Mouse (Mus musculus): ENCODE results near the gene Col17a1. TPM values are rescaled to one million over a fixed set of nuclear protein-coding genes. Genes with fewer than 3 reads are reported as not detected.

Gene Col17a1
- polyA plus RNA-seq, 1 experiment = not detected

GRCm38 (mm10) chr19:47695725-47696124, 3.8 kb upstream of the Col17a1 start:
- Histone ChIP-seq H3K27me3 (ENCODE audit: control insufficient read depth, insufficient read depth, low read length, poor library complexity, severe bottlenecking) (no peaks in the 10 kb centered on the region), H3K9ac (ENCODE audit: low read depth, poor library complexity, severe bottlenecking) (no peak overlapping the region), H3K27ac (ENCODE audit: insufficient read depth, low read length) (no peak overlapping the region), H3K4me1 (ENCODE audit: control insufficient read depth, insufficient read depth, low read length) (no peaks in the 10 kb centered on the region), H3K36me3 (ENCODE audit: control insufficient read depth, insufficient read depth, low read length, poor library complexity, severe bottlenecking) (no peaks in the 10 kb centered on the region), H3K9me3 (replicated peaks; ENCODE audit: control insufficient read depth, insufficient read depth, low read length, poor library complexity, severe bottlenecking) (no peaks in the 10 kb centered on the region), H3K4me3 (ENCODE audit: low read depth, low read length) (no peak overlapping the region)
- no peak for TF ChIP-seq POLR2A (IDR thresholded peaks at IDR 0.05; ENCODE audit: insufficient read depth, low read length)
- TF ChIP-seq EP300 (IDR thresholded peaks at IDR 0.05; ENCODE audit: insufficient read depth, low read depth, low read length) = no peak
- TF ChIP-seq CTCF (IDR thresholded peaks at IDR 0.05; ENCODE audit: low read depth, low read length) = no peak

DNA sequence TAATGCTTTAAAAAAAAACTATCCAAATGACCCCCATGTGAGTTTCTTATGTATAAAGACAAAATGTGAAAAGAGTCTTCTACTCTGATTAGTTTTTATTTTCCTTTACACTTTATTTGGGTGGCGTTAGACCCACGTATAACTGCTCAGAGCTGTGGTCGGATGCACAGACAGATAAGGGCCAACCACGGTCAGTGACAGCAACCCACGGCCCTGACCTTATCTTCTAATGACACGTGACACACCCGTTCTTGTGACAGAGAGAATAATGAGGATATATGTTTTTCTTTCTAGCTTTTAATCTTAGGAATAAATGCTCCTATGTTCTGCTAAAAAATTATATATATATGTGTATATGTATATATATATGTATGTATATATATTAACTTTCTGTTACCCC, 2.3 kb downstream of the Col17a1 start:
- TF ChIP-seq CTCF (IDR thresholded peaks at IDR 0.05; ENCODE audit: low read depth, low read length) (no peak), EP300 (IDR thresholded peaks at IDR 0.05; ENCODE audit: insufficient read depth, low read depth, low read length) (no peak), POLR2A (IDR thresholded peaks at IDR 0.05; ENCODE audit: insufficient read depth, low read length) (no peak)
- no peaks in the 10 kb centered on the region for H3K36me3 ChIP-seq (ENCODE audit: control insufficient read depth, insufficient read depth, low read length, poor library complexity, severe bottlenecking)
- H3K9me3 ChIP-seq (replicated peaks; ENCODE audit: control insufficient read depth, insufficient read depth, low read length, poor library complexity, severe bottlenecking) = no peaks in the 10 kb centered on the region
- no peak overlapping the region for H3K4me3 ChIP-seq (ENCODE audit: low read depth, low read length)
- H3K9ac ChIP-seq (ENCODE audit: low read depth, poor library complexity, severe bottlenecking) = no peak overlapping the region
- H3K4me1 ChIP-seq (ENCODE audit: control insufficient read depth, insufficient read depth, low read length) = no peaks in the 10 kb centered on the region
- no peak overlapping the region for H3K27ac ChIP-seq (ENCODE audit: insufficient read depth, low read length)
- H3K27me3 ChIP-seq (ENCODE audit: control insufficient read depth, insufficient read depth, low read length, poor library complexity, severe bottlenecking) = no peaks in the 10 kb centered on the region

GRCm38 (mm10) chr19:47678675-47679074, 13.2 kb downstream of the Col17a1 start:
- H3K4me3 ChIP-seq (ENCODE audit: low read depth, low read length) = no peak overlapping the region
- H3K4me1 ChIP-seq (ENCODE audit: control insufficient read depth, insufficient read depth, low read length) = no peaks in the 10 kb centered on the region
- no peaks in the 10 kb centered on the region for H3K36me3 ChIP-seq (ENCODE audit: control insufficient read depth, insufficient read depth, low read length, poor library complexity, severe bottlenecking)
- TF ChIP-seq POLR2A (IDR thresholded peaks at IDR 0.05; ENCODE audit: insufficient read depth, low read length) (no peak), CTCF (IDR thresholded peaks at IDR 0.05; ENCODE audit: low read depth, low read length) (no peak), EP300 (IDR thresholded peaks at IDR 0.05; ENCODE audit: insufficient read depth, low read depth, low read length) (no peak)
- H3K27ac ChIP-seq (ENCODE audit: insufficient read depth, low read length) = no peak overlapping the region
- H3K9ac ChIP-seq (ENCODE audit: low read depth, poor library complexity, severe bottlenecking) = no peak overlapping the region
- no peaks in the 10 kb centered on the region for H3K9me3 ChIP-seq (replicated peaks; ENCODE audit: control insufficient read depth, insufficient read depth, low read length, poor library complexity, severe bottlenecking)
- H3K27me3 ChIP-seq (ENCODE audit: control insufficient read depth, insufficient read depth, low read length, poor library complexity, severe bottlenecking) = no peaks in the 10 kb centered on the region; the same call in 1 of the 2 replicates

GRCm38 (mm10) chr19:47674419-47674818, 17.5 kb downstream of the Col17a1 start:
- Histone ChIP-seq H3K9me3 (replicated peaks; ENCODE audit: control insufficient read depth, insufficient read depth, low read length, poor library complexity, severe bottlenecking) (no peaks in the 10 kb centered on the region), H3K4me3 (ENCODE audit: low read depth, low read length) (no peak overlapping the region), H3K4me1 (ENCODE audit: control insufficient read depth, insufficient read depth, low read length) (peaks cover 2% of the 10 kb centered on the region), H3K27ac (ENCODE audit: insufficient read depth, low read length) (no peak overlapping the region), H3K36me3 (ENCODE audit: control insufficient read depth, insufficient read depth, low read length, poor library complexity, severe bottlenecking) (no peaks in the 10 kb centered on the region), H3K9ac (ENCODE audit: low read depth, poor library complexity, severe bottlenecking) (no peak overlapping the region), H3K27me3 (ENCODE audit: control insufficient read depth, insufficient read depth, low read length, poor library complexity, severe bottlenecking) (no peaks in the 10 kb centered on the region)
- TF ChIP-seq EP300 (IDR thresholded peaks at IDR 0.05; ENCODE audit: insufficient read depth, low read depth, low read length) (no peak), CTCF (IDR thresholded peaks at IDR 0.05; ENCODE audit: low read depth, low read length) (peak; percentile 81)

DNA sequence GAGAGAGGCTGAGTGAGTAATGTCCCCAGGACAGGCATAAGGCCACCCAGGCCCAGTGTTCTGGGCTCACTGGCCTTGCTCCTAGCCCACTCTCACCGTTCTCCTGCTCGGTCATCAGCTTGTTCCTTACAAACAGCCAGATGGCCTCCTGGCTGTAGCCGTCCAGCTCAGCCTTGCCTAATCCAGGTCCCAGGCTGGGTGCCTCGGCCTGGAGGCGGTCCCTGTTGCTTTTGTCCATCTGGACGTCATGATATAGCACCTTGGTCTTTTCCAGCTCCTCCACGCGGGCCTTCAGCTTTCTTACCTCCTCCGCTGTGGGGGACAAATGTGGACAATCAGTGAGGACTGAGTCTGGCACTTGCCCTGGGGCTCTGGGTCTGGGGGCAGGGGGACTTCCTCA, 23.5 kb downstream of the Col17a1 start:
- H3K36me3 ChIP-seq (ENCODE audit: control insufficient read depth, insufficient read depth, low read length, poor library complexity, severe bottlenecking) = no peaks in the 10 kb centered on the region
- H3K4me3 ChIP-seq (ENCODE audit: low read depth, low read length) = peak overlapping the region; percentile 47; the same call in 1 of the 2 replicates
- H3K9me3 ChIP-seq (replicated peaks; ENCODE audit: control insufficient read depth, insufficient read depth, low read length, poor library complexity, severe bottlenecking) = no peaks in the 10 kb centered on the region
- TF ChIP-seq POLR2A (IDR thresholded peaks at IDR 0.05; ENCODE audit: insufficient read depth, low read length) = no peak
- TF ChIP-seq CTCF (IDR thresholded peaks at IDR 0.05; ENCODE audit: low read depth, low read length) = no peak
- no peak for TF ChIP-seq EP300 (IDR thresholded peaks at IDR 0.05; ENCODE audit: insufficient read depth, low read depth, low read length)
- peak overlapping the region; percentile 19; the same call in 1 of the 2 replicates for H3K9ac ChIP-seq (ENCODE audit: low read depth, poor library complexity, severe bottlenecking)
- no peak overlapping the region for H3K27ac ChIP-seq (ENCODE audit: insufficient read depth, low read length)
- H3K27me3 ChIP-seq (ENCODE audit: control insufficient read depth, insufficient read depth, low read length, poor library complexity, severe bottlenecking) = no peaks in the 10 kb centered on the region
- H3K4me1 ChIP-seq (ENCODE audit: control insufficient read depth, insufficient read depth, low read length) = peaks cover 2% of the 10 kb centered on the region

GRCm38 (mm10) chr19:47667601-47668000, 24.3 kb downstream of the Col17a1 start:
- Histone ChIP-seq H3K36me3 (ENCODE audit: control insufficient read depth, insufficient read depth, low read length, poor library complexity, severe bottlenecking) (no peaks in the 10 kb centered on the region), H3K9ac (ENCODE audit: low read depth, poor library complexity, severe bottlenecking) (no peak overlapping the region), H3K27me3 (ENCODE audit: control insufficient read depth, insufficient read depth, low read length, poor library complexity, severe bottlenecking) (no peaks in the 10 kb centered on the region), H3K9me3 (replicated peaks; ENCODE audit: control insufficient read depth, insufficient read depth, low read length, poor library complexity, severe bottlenecking) (no peaks in the 10 kb centered on the region), H3K27ac (ENCODE audit: insufficient read depth, low read length) (no peak overlapping the region), H3K4me1 (ENCODE audit: control insufficient read depth, insufficient read depth, low read length) (peaks cover 2% of the 10 kb centered on the region), H3K4me3 (ENCODE audit: low read depth, low read length) (no peak overlapping the region)
- TF ChIP-seq EP300 (IDR thresholded peaks at IDR 0.05; ENCODE audit: insufficient read depth, low read depth, low read length) (no peak), POLR2A (IDR thresholded peaks at IDR 0.05; ENCODE audit: insufficient read depth, low read length) (no peak), CTCF (IDR thresholded peaks at IDR 0.05; ENCODE audit: low read depth, low read length) (no peak)

Measured in ES-Bruce4 (cell line).